Mouse (Mus musculus): ENCODE measurements around the gene Rpap1.
"Not testable (repeated sequence)": the region's sequence is repeated elsewhere in the genome, so short reads cannot be mapped to it uniquely, and the experiment has no call there.

Gene Rpap1

GRCm38 (mm10) chr2:119741581-119742411 is 45.5 kb downstream of the Rpap1 start, which contains the start of gene Itpka:
Gene Itpka, plus strand, starts transcription at chr2:119742337.
- DNase-seq (ENCODE audit: low read depth, low spot score): peak; percentile 53

- no peak for DNase-seq (ENCODE audit: low read depth, low spot score)
These were observed 46.8 kb downstream of the Rpap1 start for GRCm38 (mm10) chr2:119740567-119740966.

GRCm38 (mm10) chr2:119737124-119737523 is 50.2 kb downstream of the Rpap1 start:
- no peak for DNase-seq (ENCODE audit: low read depth, low spot score)

- DNase-seq (ENCODE audit: low read depth, low spot score): no peak
These were observed 56.6 kb downstream of the Rpap1 start for GRCm38 (mm10) chr2:119730735-119731134.

GRCm38 (mm10) chr2:119727762-119728416 is 59.4 kb downstream of the Rpap1 start:
- no peak for DNase-seq (ENCODE audit: low read depth, low spot score)

- no peak for DNase-seq (ENCODE audit: low read depth, low spot score)
These were observed 66.3 kb downstream of the Rpap1 start for GRCm38 (mm10) chr2:119721070-119721469.

- not testable (repeated sequence) for DNase-seq (ENCODE audit: low read depth, low spot score)
These were observed 71.5 kb downstream of the Rpap1 start for GRCm38 (mm10) chr2:119715868-119716267.

Data from forelimb bud, embryonic 11.5 days (tissue).